Mouse (Mus musculus) intestine, postnatal 0 days (tissue): ENCODE results near the gene Tmem132c. TPM values are rescaled to one million over a fixed set of nuclear protein-coding genes. Genes with fewer than 3 reads are reported as not detected.

Source experiments
- ATAC-seq: fragments of 200-750 bp; cut with Nextera tagmentation; 2 replicates; pipeline ENCODE4 v1.8.0; 2017; ENCODE audit warnings: mild to moderate bottlenecking, moderate TSS enrichment, moderate library complexity
- H3K27ac ChIP-seq: fragments of 300-500 bp; sonication (generic); 2 replicates; pipeline ENCODE4 v1.5.1; 2014; ENCODE audit warnings: mild to moderate bottlenecking, low read depth, low read length, moderate library complexity
- H3K27me3 ChIP-seq: fragments of 300-500 bp; sonication (generic); replicated peaks from 2 replicates; pipeline ENCODE4 v1.6.1; 2014; ENCODE audit warnings: low read length, mixed read lengths; ENCODE audit not compliant: control insufficient read depth, insufficient read depth
- H3K36me3 ChIP-seq: fragments of 300-500 bp; sonication (generic); 2 replicates; pipeline ENCODE4 v1.6.1; 2014; ENCODE audit warnings: mild to moderate bottlenecking, moderate library complexity; ENCODE audit not compliant: control insufficient read depth, insufficient read depth
- H3K4me1 ChIP-seq: fragments of 300-500 bp; sonication (generic); replicated peaks from 2 replicates; pipeline ENCODE4 v1.6.1; 2014; ENCODE audit warnings: antibody characterized with exemption, low read length, mixed read lengths; ENCODE audit not compliant: control insufficient read depth, insufficient read depth
- H3K4me2 ChIP-seq: fragments of 300-500 bp; sonication (generic); replicated peaks from 2 replicates; pipeline ENCODE4 v1.6.1; 2014; ENCODE audit warnings: low read depth, mild to moderate bottlenecking, moderate library complexity
- H3K4me3 ChIP-seq: fragments of 300-500 bp; sonication (generic); 2 replicates; pipeline ENCODE4 v1.5.1; 2014; ENCODE audit warnings: low read depth, low read length
- H3K9ac ChIP-seq: fragments of 300-500 bp; sonication (generic); 2 replicates; pipeline ENCODE4 v1.6.1; 2014; ENCODE audit warnings: mild to moderate bottlenecking, low read depth, low read length
- H3K9me3 ChIP-seq: fragments of 300-500 bp; sonication (generic); 2 replicates; pipeline ENCODE4 v1.6.1; 2016; ENCODE audit warnings: mixed run types; ENCODE audit not compliant: control insufficient read depth
- CTCF ChIP-seq: sonication (generic); IDR thresholded peaks from 2 replicates; pipeline ENCODE4 v1.5.1; 2016; ENCODE audit warnings: low read depth, mild to moderate bottlenecking, control low read depth, antibody characterized with exemption, moderate library complexity
- WGBS: fragments of 180-500 bp; shearing (Covaris S2); extraction: QIAGEN DNeasy Blood & Tissue Kit; methylation state at CpG from one replicate; pipeline ENCODE4 v1.1.7; 2014; 5-methylcytosine and 5-hydroxymethylcytosine counted together
- polyA plus RNA-seq: library from polyadenylated mRNA; unstranded; fragments of >200 nt; fragmentation: Nextera tagmentation; extraction: Ambion mirVana; gene quantifications from 2 replicates; pipeline ENCODE4 v1.2.1, GENCODE M21; 2015

The Tmem132c gene
- polyA plus RNA-seq, 1 experiment from 2014 or later = 0.18 TPM

- Histone ChIP-seq H3K4me3 (no peak overlapping the region), H3K27me3 (no peaks in the 10 kb centered on the region), H3K9ac (no peak overlapping the region), H3K4me2 (no peak overlapping the region), H3K27ac (no peak overlapping the region), H3K9me3 (no peaks in the 10 kb centered on the region), H3K4me1 (no peaks in the 10 kb centered on the region), H3K36me3 (no peaks in the 10 kb centered on the region)
- whole genome bisulfite sequencing = 57% methylated on average over 12 of the region's 12 CpGs
- TF ChIP-seq CTCF = no peak
- ATAC-seq = no peak
Observed at GRCm38 (mm10) chr5:127319096-127319779, 77.6 kb downstream of the Tmem132c start.

DNA sequence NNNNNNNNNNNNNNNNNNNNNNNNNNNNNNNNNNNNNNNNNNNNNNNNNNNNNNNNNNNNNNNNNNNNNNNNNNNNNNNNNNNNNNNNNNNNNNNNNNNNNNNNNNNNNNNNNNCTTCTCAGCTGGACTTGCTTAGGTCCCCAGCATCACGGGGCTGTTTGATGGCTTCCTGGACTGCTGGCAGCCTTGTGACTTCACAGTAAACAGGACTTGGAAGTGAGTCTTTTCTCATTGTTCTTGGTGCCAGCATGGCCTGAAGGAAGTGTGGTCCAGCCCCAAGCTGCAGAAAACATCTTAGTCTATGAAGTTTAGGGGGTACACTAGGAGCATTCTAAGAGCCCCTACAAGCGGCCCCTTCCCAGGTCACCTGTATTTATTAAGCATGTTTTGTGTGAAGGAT, 83.0 kb downstream of the Tmem132c start:
- no peaks in the 10 kb centered on the region for H3K27me3 ChIP-seq
- 51% methylated on average over 2 of the region's 2 CpGs for WGBS
- no peaks in the 10 kb centered on the region for H3K9me3 ChIP-seq
- H3K36me3 ChIP-seq = no peaks in the 10 kb centered on the region
- no peak overlapping the region for H3K9ac ChIP-seq
- H3K4me1 ChIP-seq = no peaks in the 10 kb centered on the region
- H3K4me2 ChIP-seq = no peak overlapping the region
- TF ChIP-seq CTCF = no peak
- H3K4me3 ChIP-seq = no peak overlapping the region
- no peak for ATAC-seq
- H3K27ac ChIP-seq = no peak overlapping the region

DNA sequence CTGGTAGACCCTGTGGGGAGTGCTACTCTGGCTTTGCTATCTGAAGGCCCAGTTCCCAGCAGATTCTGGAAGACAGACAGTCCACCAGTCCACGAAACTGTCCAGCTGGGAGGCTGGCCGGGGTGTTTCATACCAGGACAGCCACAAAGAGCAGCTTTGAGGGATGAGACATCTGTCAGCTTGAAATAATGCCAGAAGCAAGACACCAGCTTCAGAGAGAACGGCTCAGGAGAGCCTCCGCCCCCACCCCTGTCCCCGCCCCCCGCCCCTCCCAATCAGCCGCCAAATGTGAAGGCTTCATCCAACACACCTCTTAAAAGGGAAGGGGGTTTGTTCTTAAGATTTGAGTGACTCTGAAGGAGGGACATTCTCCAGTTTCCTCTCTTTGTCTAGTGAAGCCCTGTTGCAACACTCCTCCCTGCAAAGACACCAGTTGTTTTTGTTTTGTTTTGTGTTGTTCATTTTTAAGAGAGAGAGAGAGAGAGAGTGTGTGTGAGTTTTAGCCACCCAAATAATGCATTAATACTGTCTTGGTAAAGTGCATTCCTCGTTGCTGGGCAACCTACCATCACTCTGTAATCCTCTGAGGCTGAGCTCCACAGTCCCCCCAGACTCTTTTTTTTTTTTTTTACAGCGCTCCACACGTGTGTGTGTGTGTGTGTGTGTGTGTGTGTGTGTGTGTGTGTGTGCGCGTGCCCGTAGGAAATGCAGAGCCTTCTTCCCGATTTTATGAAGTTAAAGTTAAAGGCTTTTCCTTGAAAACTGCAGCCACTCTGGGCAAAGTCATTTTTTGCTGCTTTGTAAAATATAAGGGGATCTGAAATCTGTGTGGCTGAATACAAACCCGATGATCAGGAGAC, 94.7 kb downstream of the Tmem132c start:
- 6% methylated on average over 15 of the region's 15 CpGs for WGBS
- Histone ChIP-seq H3K27ac (no peak overlapping the region), H3K9me3 (no peaks in the 10 kb centered on the region), H3K9ac (no peak overlapping the region), H3K36me3 (no peaks in the 10 kb centered on the region), H3K4me1 (no peaks in the 10 kb centered on the region), H3K4me2 (peak overlapping the region; percentile 27; the same call in 1 of the 2 replicates), H3K4me3 (no peak overlapping the region), H3K27me3 (no peaks in the 10 kb centered on the region)
- no peak for ATAC-seq
- no peak for TF ChIP-seq CTCF

DNA sequence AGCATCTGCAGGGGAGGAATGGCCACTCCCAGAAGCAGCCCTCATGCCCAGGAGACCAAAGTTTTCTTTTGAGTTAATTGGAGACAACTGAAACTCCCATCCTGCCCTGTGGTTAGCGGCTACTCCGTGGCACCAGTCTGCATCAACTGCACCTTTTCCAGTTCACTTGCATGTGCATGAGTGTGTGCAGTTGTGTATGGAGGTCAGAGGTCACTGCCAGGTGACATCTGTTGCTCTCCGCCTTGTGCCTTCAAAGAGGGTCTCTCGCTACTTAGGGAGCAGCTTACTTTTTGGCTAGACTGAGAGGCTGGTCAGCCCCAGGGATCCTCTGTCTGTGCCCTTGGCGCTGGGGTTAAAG, 95.3 kb downstream of the Tmem132c start:
- Histone ChIP-seq H3K4me1 (no peaks in the 10 kb centered on the region), H3K27ac (no peak overlapping the region), H3K4me2 (no peak overlapping the region), H3K27me3 (no peaks in the 10 kb centered on the region), H3K9me3 (no peaks in the 10 kb centered on the region), H3K36me3 (no peaks in the 10 kb centered on the region), H3K9ac (no peak overlapping the region), H3K4me3 (no peak overlapping the region)
- no peak for ATAC-seq
- WGBS = 45% methylated on average over 5 of the region's 5 CpGs
- no peak for TF ChIP-seq CTCF

DNA sequence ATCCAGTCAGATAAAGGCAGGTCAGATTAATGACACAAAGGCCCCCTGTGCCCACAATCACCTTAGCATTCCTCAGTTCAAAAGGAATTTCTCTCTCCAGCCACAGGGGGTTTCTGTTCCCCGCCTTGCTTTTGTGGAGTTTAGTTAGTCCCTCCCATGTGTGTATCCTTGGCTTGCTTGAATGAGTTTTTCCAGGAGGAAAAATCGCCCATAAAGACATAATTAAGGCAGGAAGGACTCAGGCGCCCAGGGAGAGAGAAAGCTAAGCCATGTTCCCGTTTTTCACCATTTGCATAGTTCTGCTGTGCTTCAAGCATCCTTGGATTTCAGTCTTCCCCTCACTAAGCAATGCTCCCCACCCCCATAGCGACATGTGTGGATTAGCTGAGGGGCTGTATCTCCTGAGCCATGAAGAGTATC, 97.4 kb downstream of the Tmem132c start:
- Histone ChIP-seq H3K4me3 (no peak overlapping the region), H3K27ac (no peak overlapping the region), H3K9me3 (no peaks in the 10 kb centered on the region), H3K4me1 (no peaks in the 10 kb centered on the region), H3K36me3 (no peaks in the 10 kb centered on the region), H3K9ac (no peak overlapping the region), H3K27me3 (no peaks in the 10 kb centered on the region), H3K4me2 (no peak overlapping the region)
- ATAC-seq = no peak
- WGBS = 14% methylated on average over 5 of the region's 5 CpGs
- TF ChIP-seq CTCF = no peak

DNA sequence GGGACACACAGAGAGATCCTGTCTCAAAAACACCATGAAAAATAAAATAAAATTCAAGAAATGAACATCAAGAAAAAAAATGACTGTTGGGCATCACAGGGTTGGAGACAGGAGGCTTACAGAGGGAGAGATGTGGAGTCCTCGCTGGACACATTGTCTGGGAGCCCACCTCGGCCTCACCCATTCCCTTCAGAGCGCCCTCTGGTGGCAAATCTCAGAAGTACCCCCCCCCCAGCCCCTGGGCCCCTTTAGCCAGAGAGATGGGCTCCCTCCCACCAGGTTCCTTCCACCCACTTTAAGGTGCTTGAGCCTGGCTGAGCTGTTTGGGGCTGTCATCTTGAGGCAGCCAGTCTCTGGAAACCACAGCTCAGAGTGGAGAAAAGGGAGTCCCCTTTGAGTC, 99.5 kb downstream of the Tmem132c start:
- Histone ChIP-seq H3K4me1 (no peaks in the 10 kb centered on the region), H3K36me3 (no peaks in the 10 kb centered on the region), H3K4me3 (no peak overlapping the region), H3K27me3 (no peaks in the 10 kb centered on the region), H3K9ac (no peak overlapping the region), H3K27ac (no peak overlapping the region), H3K4me2 (no peak overlapping the region), H3K9me3 (no peaks in the 10 kb centered on the region)
- peak; percentile 30; the same call in 1 of the 2 replicates for TF ChIP-seq CTCF
- ATAC-seq = no peak
- 29% methylated on average over 3 of the region's 3 CpGs for WGBS
